Mouse (Mus musculus) cerebellum, adult 2 months (tissue): ENCODE results near the gene Pfkp.

ENCODE experiments used
- CTCF ChIP-seq: fragments of 200-500 bp; IDR thresholded peaks from 2 replicates; pipeline ENCODE4 v1.5.1; 2011; ENCODE audit warnings: low read depth, mild to moderate bottlenecking, control low read depth, low read length, moderate library complexity, borderline replicate concordance; ENCODE audit not compliant: insufficient read depth
- POLR2A ChIP-seq: fragments of 200-500 bp; IDR thresholded peaks from 2 replicates; pipeline ENCODE4 v1.6.1; 2011; ENCODE audit warnings: low read length, control low read depth, borderline replicate concordance; ENCODE audit not compliant: insufficient read depth

- TF ChIP-seq POLR2A (no peak), CTCF (no peak)
These were observed 13.2 kb downstream of the Pfkp start for GRCm38 (mm10) chr13:6635138-6636076.
